Mouse (Mus musculus) inflammation-experienced regulatory T-cells, adult 6 months (primary cell): ENCODE results near the gene Olfr209. TPM values are rescaled to one million over a fixed set of nuclear protein-coding genes. Genes with fewer than 3 reads are reported as not detected.
"Not testable (repeated sequence)": the region's sequence is repeated elsewhere in the genome, so short reads cannot be mapped to it uniquely, and the experiment has no call there.

Experiments used
- ATAC-seq: one replicate; pipeline ENCODE4 v1.8.0; 2017
- polyA plus RNA-seq, 3 experiments: library from polyadenylated mRNA; unstranded; fragments of 100-300 nt; shearing (Covaris generic); gene quantifications; one replicate each; pipeline ENCODE4 v1.2.1; 2017

Gene Olfr209
- not detected for polyA plus RNA-seq

GRCm38 (mm10) chr16:59363893-59364292 lies at the start of gene Olfr209:
Gene Olfr209, minus strand, starts transcription at chr16:59363993.
- ATAC-seq, result no peak

GRCm38 (mm10) chr16:59413475-59413874 lies 49.7 kb upstream of the Olfr209 start:
- no peak for ATAC-seq

- ATAC-seq, result no peak
Observed at GRCm38 (mm10) chr16:59409800-59410199, 46.0 kb upstream of the Olfr209 start.

- ATAC-seq, result no peak
Observed at GRCm38 (mm10) chr16:59409341-59409748, 45.6 kb upstream of the Olfr209 start.

GRCm38 (mm10) chr16:59407032-59407431 lies 43.2 kb upstream of the Olfr209 start, which contains the start of gene Gabrr3:
Gene Gabrr3, plus strand, starts transcription at chr16:59407332.
- ATAC-seq, result no peak

- ATAC-seq, result no peak
Observed at GRCm38 (mm10) chr16:59404798-59405197, 41.0 kb upstream of the Olfr209 start.

GRCm38 (mm10) chr16:59403684-59404083 lies 39.9 kb upstream of the Olfr209 start:
- peak; percentile 93 for ATAC-seq

GRCm38 (mm10) chr16:59401985-59402384 lies 38.2 kb upstream of the Olfr209 start:
- ATAC-seq, result no peak

- ATAC-seq, result no peak
Observed at GRCm38 (mm10) chr16:59401102-59401501, 37.3 kb upstream of the Olfr209 start.

- ATAC-seq, result peak; percentile 65
Observed at GRCm38 (mm10) chr16:59393300-59393699, 29.5 kb upstream of the Olfr209 start.

GRCm38 (mm10) chr16:59349146-59349545 lies 14.6 kb downstream of the Olfr209 start, which contains the start of gene Olfr206:
Gene Olfr206, minus strand, starts transcription at chr16:59349246.
- no peak for ATAC-seq

- no peak for ATAC-seq
Observed at GRCm38 (mm10) chr16:59331038-59331437, 32.8 kb downstream of the Olfr209 start, which contains the start of gene Olfr205. Gene Olfr205, minus strand, starts transcription at chr16:59331138.

GRCm38 (mm10) chr16:59323262-59323661 lies 40.5 kb downstream of the Olfr209 start:
- not testable (repeated sequence) for ATAC-seq

- no peak for ATAC-seq
Observed at GRCm38 (mm10) chr16:59318148-59318547, 45.6 kb downstream of the Olfr209 start, which contains the start of gene Olfr204. Gene Olfr204, minus strand, starts transcription at chr16:59318248.

Other genes with a start within 250 kb of the Olfr209 start
- gene Olfr194, start 242.9 kb downstream of the Olfr209 start, polyA plus RNA-seq, result not detected
- gene Olfr195, start 216.9 kb downstream of the Olfr209 start, polyA plus RNA-seq, result not detected
- gene Olfr196, start 193.5 kb downstream of the Olfr209 start, polyA plus RNA-seq, result under 1 TPM in 1 of 3 experiments, not detected in 2; 0.20 TPM
- gene Olfr198, start 160.5 kb downstream of the Olfr209 start, polyA plus RNA-seq, result under 1 TPM in 1 of 3 experiments, not detected in 2; 0.34 TPM
- not detected for gene Olfr199, start 144.2 kb downstream of the Olfr209 start, polyA plus RNA-seq
- gene Olfr201, start 91.4 kb downstream of the Olfr209 start, polyA plus RNA-seq, result not detected
- not detected for gene Olfr202, start 77.2 kb downstream of the Olfr209 start, polyA plus RNA-seq
- gene Olfr203, start 65.1 kb downstream of the Olfr209 start, polyA plus RNA-seq, result not detected
- gene Olfr204, start 45.7 kb downstream of the Olfr209 start, polyA plus RNA-seq, result not detected
- gene Olfr205, start 32.9 kb downstream of the Olfr209 start, polyA plus RNA-seq, result not detected
- not detected for gene Olfr206, start 14.7 kb downstream of the Olfr209 start, polyA plus RNA-seq
- not detected for gene Gabrr3, start 43.3 kb upstream of the Olfr209 start, polyA plus RNA-seq
- 100 to 1,000 TPM in 2 of 3 experiments, 10 to 100 TPM in 1; 93.1 to 105 (median 101) TPM for gene Riox2, start 107.8 kb upstream of the Olfr209 start, polyA plus RNA-seq
- 10 to 100 TPM; 14.0 to 15.8 (median 14.6) TPM for gene Crybg3, start 237.0 kb upstream of the Olfr209 start, polyA plus RNA-seq